Mouse (Mus musculus): ENCODE data around the gene Cacng4. TPM values are rescaled to one million over a fixed set of nuclear protein-coding genes. Genes with fewer than 3 reads are reported as not detected.

Gene Cacng4
- total RNA-seq, 2 experiments from 2014 or later, result 0.08 TPM; not detected in 1

DNA sequence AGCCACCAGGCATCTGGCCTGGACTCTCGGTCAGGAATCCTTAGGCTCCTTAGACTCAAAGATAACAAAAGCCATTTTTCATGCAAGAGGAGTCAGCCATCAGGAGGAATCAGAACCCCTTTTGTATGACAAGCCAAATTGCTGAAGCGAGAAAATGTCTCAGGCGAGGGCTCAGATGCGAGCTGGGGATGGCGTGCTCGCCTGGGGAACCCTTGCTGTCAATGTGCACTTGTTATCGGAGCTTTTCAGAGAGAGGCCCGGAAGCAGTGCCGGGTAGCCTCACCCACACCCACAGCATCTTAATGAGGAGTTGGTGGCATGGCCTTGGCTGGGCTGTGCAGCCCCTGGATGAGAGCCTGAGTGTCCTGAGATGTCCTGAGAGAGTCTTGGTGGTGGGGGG lies 15.5 kb downstream of the Cacng4 start:
- DNase-seq, result no peak
- intact Hi-C loops (cut with DNase I), result loop anchor here (10.0 kb wide), 1 partner anchor 206 kb away; no protein-coding TSS in a partner anchor

DNA sequence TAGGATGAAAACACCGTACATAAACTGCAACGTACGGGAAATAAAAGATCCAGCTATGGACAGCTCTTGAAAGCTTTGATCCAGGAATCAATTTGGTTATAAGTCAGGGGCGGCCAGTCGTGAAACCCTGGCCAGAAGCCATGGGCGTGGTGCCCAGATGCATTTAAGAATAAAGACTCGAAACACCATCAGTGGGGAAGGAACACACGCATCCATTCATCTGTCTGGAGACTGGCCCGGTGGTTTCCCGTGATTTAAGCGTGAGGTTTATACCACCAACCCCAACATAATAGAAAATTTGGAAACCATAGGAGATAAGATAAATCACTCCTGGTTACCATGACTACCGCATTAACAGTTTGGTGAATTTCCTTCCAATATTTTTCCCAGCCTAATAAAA lies 16.9 kb downstream of the Cacng4 start:
- no peak for DNase-seq
- intact Hi-C loops (cut with DNase I), result loop anchor here (10.0 kb wide), 1 partner anchor 207 kb away; no protein-coding TSS in a partner anchor

GRCm38 (mm10) chr11:107773312-107773711 lies 21.0 kb downstream of the Cacng4 start:
- no peak for DNase-seq

DNA sequence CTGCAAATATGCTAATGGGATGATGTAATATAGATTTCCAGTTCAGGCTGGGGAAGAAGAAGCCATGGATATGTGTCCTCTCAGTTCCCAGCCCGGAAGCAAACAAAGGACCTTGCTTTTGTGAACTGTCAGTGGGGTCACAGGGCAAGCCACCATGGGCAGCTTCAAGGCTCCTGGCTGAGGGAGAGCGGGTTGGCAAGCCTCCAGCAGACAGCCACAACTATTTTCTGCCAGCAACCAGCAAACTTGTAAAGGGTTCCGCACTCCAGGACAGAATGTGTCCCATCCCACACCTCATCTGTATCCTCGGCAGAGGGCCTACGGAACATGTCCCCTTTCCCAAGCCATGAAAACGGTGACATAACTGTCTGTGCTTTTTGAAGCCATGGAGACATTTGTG lies 22.4 kb downstream of the Cacng4 start:
- intact Hi-C loops (cut with DNase I), result loop anchor here (10.0 kb wide), 1 partner anchor 213 kb away; no protein-coding TSS in a partner anchor
- no peak for DNase-seq

More at GRCm38 (mm10) chr11:107773312-107773711, 21.0 kb downstream of the Cacng4 start:
- intact Hi-C loops (cut with DNase I), result loop anchor here (10.0 kb wide), 1 partner anchor 211 kb away; no protein-coding TSS in a partner anchor

GRCm38 (mm10) chr11:107768361-107768760 lies 26.0 kb downstream of the Cacng4 start:
- no peak for DNase-seq
- intact Hi-C loops (cut with DNase I), result no loop called here

DNA sequence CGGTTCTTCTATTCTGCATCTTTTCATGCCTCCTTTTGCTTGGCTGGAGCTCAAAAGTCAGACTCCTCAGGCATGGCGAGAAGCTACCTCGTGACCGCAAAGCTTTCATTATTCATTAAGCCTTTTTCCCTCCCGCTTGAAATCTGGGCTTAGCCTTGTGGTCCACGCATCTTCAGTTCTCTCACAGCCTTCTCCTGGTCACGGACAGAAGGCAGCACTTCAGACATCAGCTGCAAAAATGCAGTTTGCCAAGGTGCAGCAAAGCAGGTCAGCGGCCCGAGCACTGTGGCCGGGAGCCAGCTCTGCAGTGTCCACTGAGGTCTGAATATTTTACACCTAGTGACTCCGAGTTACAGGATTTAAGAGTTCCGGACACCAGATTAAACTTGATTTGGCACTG lies 27.4 kb downstream of the Cacng4 start:
- intact Hi-C loops (cut with DNase I), result no loop called here
- no peak for DNase-seq

- DNase-seq, result no peak
- intact Hi-C loops (cut with DNase I), result no loop called here
Measured at GRCm38 (mm10) chr11:107762688-107763460, 31.5 kb downstream of the Cacng4 start.

DNA sequence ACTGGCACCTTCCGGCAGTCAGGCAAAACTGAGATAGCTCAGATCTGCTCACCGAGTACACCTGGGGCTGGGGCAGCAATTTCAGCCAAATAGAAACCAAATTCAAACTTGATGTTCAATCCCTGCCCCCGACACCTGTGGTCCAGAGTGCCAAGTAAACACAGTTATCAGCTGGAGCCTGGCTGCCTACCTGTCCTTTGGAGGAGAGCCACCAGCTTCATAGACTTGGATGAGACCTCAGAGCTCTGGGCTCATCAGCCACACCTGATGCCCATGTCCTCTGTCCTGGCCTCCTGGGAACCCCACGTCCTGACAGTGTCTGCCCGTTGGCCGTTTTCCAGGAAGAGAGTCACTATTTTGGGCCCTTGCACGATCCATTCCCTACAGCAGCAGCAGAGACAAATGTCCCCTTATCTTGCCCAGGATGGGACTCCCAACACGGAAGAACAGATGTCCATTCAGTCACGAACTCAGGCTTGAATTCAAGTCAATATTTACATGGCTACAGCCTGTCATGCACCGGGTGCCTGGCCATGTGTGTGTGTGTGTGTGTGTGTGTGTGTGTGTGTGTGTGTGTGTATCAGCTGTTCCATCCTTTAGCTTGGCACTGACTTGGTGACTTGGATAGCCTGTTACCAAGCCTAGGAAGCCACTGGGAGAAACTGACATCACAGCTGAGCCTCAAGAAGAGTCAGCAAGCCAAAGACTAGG lies 32.4 kb downstream of the Cacng4 start:
- intact Hi-C loops (cut with DNase I), result no loop called here
- DNase-seq, result no peak

DNA sequence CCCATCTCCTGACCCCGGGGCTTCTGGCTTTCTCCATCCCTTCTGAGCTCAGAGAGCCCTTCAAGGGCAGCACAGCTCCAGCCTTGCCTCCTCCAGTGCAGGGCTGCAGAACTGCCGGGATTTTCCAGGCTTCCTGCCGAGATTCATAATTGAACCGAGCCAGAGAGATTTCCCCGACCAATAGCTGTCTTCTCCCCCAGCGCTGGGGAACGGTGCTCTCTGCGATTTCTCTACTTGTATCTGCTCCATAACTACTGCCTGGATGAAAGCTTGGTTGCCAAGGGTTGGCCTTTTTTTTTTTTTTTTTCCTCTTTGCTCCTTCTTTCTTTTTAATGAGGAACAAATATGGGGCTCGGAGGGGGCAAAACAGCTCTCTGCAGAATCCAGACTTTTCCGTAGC lies 34.4 kb downstream of the Cacng4 start:
- DNase-seq, result no peak
- intact Hi-C loops (cut with DNase I), result no loop called here

DNA sequence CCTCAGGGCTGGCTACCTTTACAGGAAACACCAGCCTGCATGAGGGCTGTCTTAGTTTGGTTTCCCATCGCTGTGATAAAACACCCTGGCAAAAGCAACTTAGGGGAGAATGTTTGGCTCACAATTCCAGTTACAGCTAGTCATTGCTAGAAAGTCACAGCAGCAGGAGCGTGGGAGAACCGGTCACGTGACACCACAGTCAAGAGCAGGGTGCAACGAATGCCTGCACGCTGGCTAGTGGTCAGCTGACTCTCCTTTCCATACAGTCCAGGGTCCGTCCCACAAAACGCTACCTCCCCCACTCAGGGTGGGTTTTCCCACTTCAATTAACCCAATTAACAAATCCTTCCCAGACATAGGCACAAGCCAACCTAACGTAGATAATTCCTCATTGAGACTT lies 34.8 kb downstream of the Cacng4 start:
- no peak for DNase-seq
- intact Hi-C loops (cut with DNase I), result loop anchor here (5.0 kb wide), 1 partner anchor 73 kb away; no protein-coding TSS in a partner anchor

GRCm38 (mm10) chr11:107749114-107749513 lies 45.2 kb downstream of the Cacng4 start:
- no peak for DNase-seq
- intact Hi-C loops (cut with DNase I), result no loop called here

- no peak for DNase-seq
- intact Hi-C loops (cut with DNase I), result no loop called here
Measured at GRCm38 (mm10) chr11:107748243-107749035, 45.9 kb downstream of the Cacng4 start.

GRCm38 (mm10) chr11:107743100-107743499 lies 51.3 kb downstream of the Cacng4 start:
- DNase-seq, result no peak
- intact Hi-C loops (cut with DNase I), result loop anchor here (5.0 kb wide), 1 partner anchor 49 kb away; the partner anchor contains the start of gene Cacng4

DNA sequence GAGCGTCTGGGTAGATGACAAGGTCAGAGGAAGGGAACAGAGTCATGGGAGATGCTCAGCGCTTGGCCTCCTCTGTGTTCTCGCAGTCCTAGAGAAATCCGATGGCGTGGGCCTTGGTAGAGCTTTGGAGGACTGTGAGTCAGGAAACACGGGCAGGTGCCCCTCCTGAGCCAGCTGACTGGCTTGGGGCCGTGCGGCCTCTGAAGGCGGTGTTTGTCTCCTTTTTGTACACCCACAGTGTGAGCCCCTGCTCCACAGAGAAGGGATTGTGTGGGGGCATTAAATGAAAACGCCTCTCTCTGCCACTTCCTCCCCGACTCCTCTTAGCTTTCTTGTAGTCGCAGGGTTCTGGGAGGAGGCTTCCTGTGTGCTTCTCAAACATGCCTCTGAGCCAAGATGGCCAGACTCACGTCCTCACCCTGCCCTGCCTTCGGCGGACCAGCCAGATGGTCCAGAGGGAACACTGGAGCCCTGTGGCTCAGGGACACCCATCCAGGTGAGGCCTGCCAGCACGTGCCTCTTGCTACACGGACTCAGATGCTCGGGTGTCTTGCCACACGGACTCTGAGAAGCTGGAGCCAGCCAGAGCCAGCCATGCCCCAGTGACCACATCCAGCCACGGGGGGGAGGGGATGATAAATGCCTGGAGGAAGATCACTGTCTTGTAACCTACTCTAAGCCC lies 55.8 kb downstream of the Cacng4 start:
- no peak for DNase-seq
- intact Hi-C loops (cut with DNase I), result no loop called here

DNA sequence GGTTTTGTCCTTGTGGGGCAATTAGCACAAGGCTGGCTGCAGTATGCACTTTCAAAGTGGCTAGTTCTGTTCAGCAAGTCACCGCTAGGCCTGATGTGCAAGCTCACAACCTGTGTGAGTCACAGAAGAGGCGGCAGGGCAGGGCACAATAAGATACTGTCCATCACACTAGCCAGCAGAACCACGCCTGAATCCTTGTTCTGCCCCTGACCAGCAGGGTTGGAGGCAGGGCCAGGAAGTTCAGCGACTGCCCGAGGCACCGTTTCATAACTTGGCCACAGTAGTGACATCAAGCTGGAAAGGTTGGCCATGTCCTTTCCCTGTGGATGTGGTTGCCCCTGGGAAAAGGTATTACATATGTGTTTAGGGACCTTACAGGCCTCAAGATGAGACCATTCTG lies 56.5 kb downstream of the Cacng4 start:
- no peak for DNase-seq

DNA sequence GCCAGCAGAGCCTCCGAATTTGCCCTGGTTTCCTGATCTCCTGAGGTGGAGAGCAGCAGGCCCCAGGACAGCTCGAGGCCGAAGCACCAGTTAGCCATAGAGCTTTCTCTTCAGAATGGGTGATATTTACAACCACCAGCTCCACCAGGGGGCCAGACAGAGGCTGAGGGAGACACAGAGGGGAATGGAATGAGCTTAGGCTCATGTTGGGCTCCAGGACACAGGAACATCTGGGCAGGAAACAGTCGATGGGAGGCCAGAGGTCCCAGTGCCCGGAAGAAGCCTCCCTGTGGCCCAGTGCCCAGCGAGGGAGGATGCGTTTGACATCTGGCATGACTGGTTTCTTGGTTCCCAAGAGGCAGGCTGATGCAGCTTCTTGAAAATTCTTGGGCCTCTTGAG lies 60.2 kb downstream of the Cacng4 start:
- DNase-seq, result no peak
- intact Hi-C loops (cut with DNase I), result no loop called here

More for the DNA sequence above, 56.5 kb downstream of the Cacng4 start:
- intact Hi-C loops (cut with DNase I), result no loop called here

DNA sequence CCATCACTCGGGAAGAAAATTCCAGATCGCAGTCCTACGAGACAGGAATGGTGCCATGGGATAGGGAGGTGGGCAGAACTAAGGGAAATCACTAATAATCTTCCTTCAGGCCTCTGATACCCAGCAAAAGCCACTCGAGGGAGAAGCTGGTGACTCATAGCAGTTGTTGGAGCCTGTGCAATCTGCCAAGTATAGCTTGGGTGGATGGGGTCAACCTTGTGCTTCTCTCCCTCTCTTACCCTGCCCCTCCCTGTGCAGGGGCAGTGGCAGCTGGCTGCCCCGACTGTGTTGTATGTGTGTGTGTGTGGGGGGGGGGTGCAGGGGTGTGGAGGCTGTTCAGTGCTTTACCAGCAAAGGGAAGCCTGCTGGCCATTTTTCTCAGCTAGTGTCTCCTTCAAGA lies 62.9 kb downstream of the Cacng4 start:
- DNase-seq, result no peak
- intact Hi-C loops (cut with DNase I), result no loop called here

- DNase-seq, result peak; percentile 40
- intact Hi-C loops (cut with DNase I), result no loop called here
Measured at GRCm38 (mm10) chr11:107730940-107731339, 63.4 kb downstream of the Cacng4 start.

DNA sequence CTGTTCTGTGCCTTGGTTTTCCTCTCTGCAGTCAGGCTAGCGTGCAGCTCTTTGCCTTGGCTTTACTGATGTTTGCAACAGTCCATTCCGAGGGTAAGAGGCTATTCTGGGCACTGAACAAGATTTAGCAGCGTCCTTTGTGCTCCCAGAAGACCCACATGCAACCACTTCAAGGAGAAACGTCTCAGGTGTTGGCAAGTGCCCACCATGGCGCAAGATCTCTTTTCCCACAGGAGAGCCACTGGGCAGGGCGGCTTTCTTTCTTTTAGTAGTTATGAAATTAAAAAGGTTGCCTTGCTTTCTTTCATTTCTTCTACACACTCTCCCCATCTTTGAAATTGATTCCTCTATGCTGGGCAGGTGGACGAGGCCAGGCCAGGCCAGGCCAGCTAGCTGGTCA lies 65.2 kb downstream of the Cacng4 start:
- no peak for DNase-seq
- intact Hi-C loops (cut with DNase I), result no loop called here
